Mouse (Mus musculus) ES-E14 (cell line): ENCODE data around the gene Inpp4b.

ENCODE experiments used
- CHD2 ChIP-seq: IDR thresholded peaks from 2 replicates; pipeline ENCODE4 v1.6.1; 2014; ENCODE audit warnings: mild to moderate bottlenecking, low read depth, low read length, inconsistent platforms
- HCFC1 ChIP-seq: IDR thresholded peaks from 2 replicates; pipeline ENCODE4 v1.6.1; 2012; ENCODE audit warnings: low read length, inconsistent platforms, borderline replicate concordance; ENCODE audit not compliant: insufficient read depth
- ZC3H11A ChIP-seq: IDR thresholded peaks from 2 replicates; pipeline ENCODE4 v1.6.1; 2012; ENCODE audit warnings: low read depth, mild to moderate bottlenecking, inconsistent platforms, low read length, borderline replicate concordance
- ZNF384 ChIP-seq: IDR thresholded peaks from 2 replicates; pipeline ENCODE4 v1.6.1; 2012; ENCODE audit warnings: low read depth, low read length, inconsistent platforms

DNA sequence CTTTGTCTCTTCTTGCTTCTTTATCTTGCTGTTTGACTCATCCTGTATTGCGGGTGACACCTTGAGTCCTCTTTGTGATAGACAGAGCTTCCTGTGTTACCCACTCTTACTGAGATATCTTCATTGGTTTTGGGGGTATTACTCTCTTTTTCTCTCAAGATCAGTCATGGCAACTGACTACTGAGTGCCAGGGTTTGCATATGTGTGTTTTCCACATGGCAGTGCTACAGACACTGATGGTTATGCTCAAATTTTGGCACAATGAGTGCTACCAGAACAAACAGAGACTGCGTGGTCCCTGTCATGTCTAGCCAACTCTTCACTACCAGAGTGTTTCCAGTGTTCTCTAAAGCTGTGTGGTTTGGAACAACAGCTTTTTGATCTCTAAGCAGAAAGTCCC lies 155.3 kb downstream of the Inpp4b start:
- TF ChIP-seq ZNF384: no peak
- TF ChIP-seq ZC3H11A: no peak
- TF ChIP-seq HCFC1: no peak
- no peak for TF ChIP-seq CHD2
